Mouse (Mus musculus) kidney, adult 2 months (tissue): ENCODE measurements around the gene Fam160a1.

Experiments
- CTCF ChIP-seq: fragments of 200-500 bp; conservative IDR thresholded peaks from 2 replicates; pipeline ENCODE4 v1.5.1; 2011; ENCODE audit warnings: low read depth, mild to moderate bottlenecking, control low read depth, low read length, moderate library complexity, mixed read lengths; ENCODE audit not compliant: insufficient read depth, insufficient read length
- POLR2A ChIP-seq: fragments of 200-500 bp; IDR thresholded peaks from one replicate; pipeline ENCODE4 v1.6.1; 2011; ENCODE audit warnings: low read depth, low read length, control low read depth

- TF ChIP-seq CTCF = no peak
- no peak for TF ChIP-seq POLR2A
Observed at GRCm38 (mm10) chr3:85764937-85765337, 52.2 kb downstream of the Fam160a1 start.
